Mouse (Mus musculus) induced T-regulatory cell, adult 2 months (primary cell): ENCODE results near the gene Rnf39.

ENCODE experiments used
- DNase-seq: peaks from one replicate; pipeline ENCODE4 v3.0.0-alpha.2; 2012; ENCODE audit warnings: low read depth

Gene Rnf39

GRCm38 (mm10) chr17:36942791-36943471, at the start of gene Rnf39:
Gene Rnf39, plus strand, starts transcription at chr17:36942918.
- DNase-seq: peak; percentile 48

- no peak for DNase-seq
Measured at GRCm38 (mm10) chr17:36893387-36893786, 49.3 kb upstream of the Rnf39 start.

- peak; percentile 28 for DNase-seq
Measured at GRCm38 (mm10) chr17:36896583-36896982, 46.1 kb upstream of the Rnf39 start.

- DNase-seq: no peak
Measured at GRCm38 (mm10) chr17:36897065-36897464, 45.7 kb upstream of the Rnf39 start.

- no peak for DNase-seq
Measured at GRCm38 (mm10) chr17:36897552-36898205, 45.0 kb upstream of the Rnf39 start, which contains the start of gene Trim31. Gene Trim31, plus strand, starts transcription at chr17:36898118.

- no peak for DNase-seq
Measured at GRCm38 (mm10) chr17:36899376-36899775, 43.3 kb upstream of the Rnf39 start.

GRCm38 (mm10) chr17:36900001-36900400, 42.7 kb upstream of the Rnf39 start:
- DNase-seq: no peak

- no peak for DNase-seq
Measured at GRCm38 (mm10) chr17:36900691-36901090, 42.0 kb upstream of the Rnf39 start.

GRCm38 (mm10) chr17:36903651-36904050, 39.1 kb upstream of the Rnf39 start:
- no peak for DNase-seq

- no peak for DNase-seq
Measured at GRCm38 (mm10) chr17:36908235-36908634, 34.5 kb upstream of the Rnf39 start.

GRCm38 (mm10) chr17:36909802-36910201, 32.9 kb upstream of the Rnf39 start:
- DNase-seq: no peak

- no peak for DNase-seq
Measured at GRCm38 (mm10) chr17:36912031-36912430, 30.7 kb upstream of the Rnf39 start.

- peak; percentile 88 for DNase-seq
Measured at GRCm38 (mm10) chr17:36914108-36914507, 28.6 kb upstream of the Rnf39 start.

GRCm38 (mm10) chr17:36915076-36915475, 27.6 kb upstream of the Rnf39 start:
- peak; percentile 82 for DNase-seq

- DNase-seq: no peak
Measured at GRCm38 (mm10) chr17:36920239-36920638, 22.5 kb upstream of the Rnf39 start.

- DNase-seq: no peak
Measured at GRCm38 (mm10) chr17:36922715-36923114, 20.0 kb upstream of the Rnf39 start.

- no peak for DNase-seq
Measured at GRCm38 (mm10) chr17:36923491-36923890, 19.2 kb upstream of the Rnf39 start.

GRCm38 (mm10) chr17:36927496-36928120, 15.1 kb upstream of the Rnf39 start:
- DNase-seq: no peak

- DNase-seq: no peak
Measured at GRCm38 (mm10) chr17:36929236-36929932, 13.3 kb upstream of the Rnf39 start.

GRCm38 (mm10) chr17:36930233-36930632, 12.5 kb upstream of the Rnf39 start:
- no peak for DNase-seq

GRCm38 (mm10) chr17:36931130-36931529, 11.6 kb upstream of the Rnf39 start:
- no peak for DNase-seq

- no peak for DNase-seq
Measured at GRCm38 (mm10) chr17:36931806-36932205, 10.9 kb upstream of the Rnf39 start.

- no peak for DNase-seq
Measured at GRCm38 (mm10) chr17:36938056-36938455, 4.7 kb upstream of the Rnf39 start.
